Mouse (Mus musculus) bone marrow, adult 2 months (tissue): ENCODE measurements around the gene Gpc6.

Experiments
- CTCF ChIP-seq: fragments of 200-500 bp; IDR thresholded peaks from 2 replicates; pipeline ENCODE4 v1.5.1; 2011; ENCODE audit warnings: low read length, control low read depth; ENCODE audit not compliant: control insufficient read depth, insufficient read depth
- POLR2A ChIP-seq: fragments of 200-500 bp; IDR thresholded peaks from 2 replicates; pipeline ENCODE4 v1.6.1; 2011; ENCODE audit warnings: low read depth, mild to moderate bottlenecking, control low read depth, low read length, borderline replicate concordance; ENCODE audit not compliant: control insufficient read depth

DNA sequence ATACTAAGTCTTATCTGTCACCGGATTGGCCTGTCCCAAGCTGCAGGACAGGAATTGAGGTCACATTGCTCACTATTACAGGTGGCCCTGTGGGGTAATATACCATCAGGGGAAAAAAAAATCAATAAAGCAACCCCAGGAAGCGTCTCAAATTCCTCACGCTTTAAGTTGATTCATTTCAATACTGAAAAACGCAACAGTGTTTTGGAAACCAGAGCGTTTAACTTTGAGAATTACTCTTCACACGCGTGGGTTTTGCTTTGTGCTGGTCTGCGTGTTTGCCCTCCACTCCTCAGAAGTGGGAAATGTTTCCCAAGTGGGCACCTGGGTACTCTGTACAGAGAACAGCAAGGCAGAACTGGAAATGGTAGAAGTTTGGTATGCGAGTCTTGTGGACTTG is 13.6 kb downstream of the Gpc6 start:
- no peak for TF ChIP-seq CTCF
- TF ChIP-seq POLR2A = no peak
